Mouse (Mus musculus) CH12.LX (cell line): Measurements from ENCODE around the gene AC129217.1. TPM values are rescaled to one million over a fixed set of nuclear protein-coding genes. Genes with fewer than 3 reads are reported as not detected.

Experiments
- DNase-seq: peaks from one replicate; pipeline ENCODE4 v3.0.0-alpha.2; 2013; ENCODE audit errors: extremely low read depth
- H3K27ac ChIP-seq: 2 replicates; pipeline ENCODE4 v1.5.1; 2012; ENCODE audit warnings: low read depth, mild to moderate bottlenecking, control low read depth, moderate library complexity; ENCODE audit not compliant: insufficient read depth
- H3K27me3 ChIP-seq: replicated peaks from 2 replicates; pipeline ENCODE3; 2012; ENCODE audit warnings: inconsistent platforms
- H3K36me3 ChIP-seq, 2 experiments: replicated peaks in 1 of 2; 2 replicates each; pipeline versions ENCODE3 to v1.6.1; 2012; ENCODE audit warnings: inconsistent platforms in 1 of 2, low read length in 1 of 2, mild to moderate bottlenecking in 1 of 2, mixed read lengths in 1 of 2, moderate library complexity in 1 of 2; ENCODE audit not compliant: control insufficient read depth in 1 of 2, insufficient read depth in 1 of 2
- H3K4me1 ChIP-seq, 2 experiments: 2 replicates each; pipeline ENCODE4 v1.6.1; 2012; ENCODE audit warnings: inconsistent platforms in 1 of 2, moderate library complexity in 1 of 2; ENCODE audit not compliant: insufficient read depth in 2 of 2, control insufficient read depth in 1 of 2
- H3K4me2 ChIP-seq: 2 replicates; pipeline ENCODE4 v1.6.1; 2012; ENCODE audit warnings: low read depth, mild to moderate bottlenecking, control low read depth; ENCODE audit not compliant: poor library complexity, insufficient read depth, severe bottlenecking
- H3K4me3 ChIP-seq, 3 experiments: fragments of 150-350 bp in 1 of 3; sonication (generic) in 1 of 3; replicated peaks in 1 of 3; 2 replicates each; pipeline versions ENCODE3 to v1.5.1; 2011 to 2012; ENCODE audit warnings: low read depth in 2 of 3, low read length in 2 of 3, mild to moderate bottlenecking in 2 of 3, moderate library complexity in 2 of 3, control low read depth in 1 of 3, improper control_type of control experiment in 1 of 3, inconsistent platforms in 1 of 3, mixed read lengths in 1 of 3; ENCODE audit not compliant: poor library complexity in 1 of 3
- H3K79me2 ChIP-seq: replicated peaks from 2 replicates; pipeline ENCODE4 v1.6.1; 2012; ENCODE audit warnings: mild to moderate bottlenecking, moderate library complexity; ENCODE audit not compliant: control insufficient read depth, poor library complexity, insufficient read depth, severe bottlenecking; ENCODE audit errors: extremely low read depth
- H3K9ac ChIP-seq: 2 replicates; pipeline ENCODE4 v1.6.1; 2012; ENCODE audit warnings: low read depth, mild to moderate bottlenecking, control low read depth, moderate library complexity; ENCODE audit not compliant: insufficient read depth
- H3K9me3 ChIP-seq: replicated peaks from 2 replicates; pipeline ENCODE3; 2012; ENCODE audit warnings: low read length, inconsistent platforms, mixed read lengths
- CHD1 ChIP-seq: IDR thresholded peaks from 2 replicates; pipeline ENCODE4 v1.6.1; 2012; ENCODE audit warnings: low read depth, low read length, improper control_type of control experiment, inconsistent platforms
- CHD2 ChIP-seq: IDR thresholded peaks from 2 replicates; pipeline ENCODE4 v1.6.1; 2011; ENCODE audit warnings: low read length, improper control_type of control experiment
- ELF1 ChIP-seq: IDR thresholded peaks from 2 replicates; pipeline ENCODE4 v1.6.1; 2014; ENCODE audit warnings: low read depth, mild to moderate bottlenecking, inconsistent platforms, low read length, improper control_type of control experiment
- EP300 ChIP-seq: IDR thresholded peaks from 2 replicates; pipeline ENCODE4 v1.6.1; 2011; ENCODE audit warnings: low read length, improper control_type of control experiment
- HCFC1 ChIP-seq: IDR thresholded peaks from 2 replicates; pipeline ENCODE4 v1.6.1; 2012; ENCODE audit warnings: low read depth, mild to moderate bottlenecking, inconsistent platforms, low read length, improper control_type of control experiment
- IRF4 ChIP-seq: IDR thresholded peaks from 2 replicates; pipeline ENCODE4 v1.6.1; 2014; ENCODE audit warnings: low read depth, mild to moderate bottlenecking, inconsistent platforms, low read length, improper control_type of control experiment
- JUN ChIP-seq: IDR thresholded peaks from 2 replicates; pipeline ENCODE4 v1.6.1; 2011; ENCODE audit warnings: low read depth, mild to moderate bottlenecking, low read length, improper control_type of control experiment, moderate library complexity; ENCODE audit not compliant: insufficient read depth
- JUND ChIP-seq: conservative IDR thresholded peaks from 2 replicates; pipeline ENCODE4 v1.6.1; 2011; ENCODE audit warnings: low read depth, low read length, improper control_type of control experiment
- KAT2A ChIP-seq: IDR thresholded peaks from 2 replicates; pipeline ENCODE4 v1.6.1; 2012; ENCODE audit warnings: low read length, improper control_type of control experiment, inconsistent platforms; ENCODE audit not compliant: insufficient replicate concordance
- MXI1 ChIP-seq: IDR thresholded peaks from 2 replicates; pipeline ENCODE4 v1.6.1; 2011; ENCODE audit warnings: mild to moderate bottlenecking, low read depth, low read length, improper control_type of control experiment
- NELFE ChIP-seq: IDR thresholded peaks from 2 replicates; pipeline ENCODE4 v1.6.1; 2011; ENCODE audit warnings: low read depth, low read length, improper control_type of control experiment
- PAX5 ChIP-seq: IDR thresholded peaks from 2 replicates; pipeline ENCODE4 v1.6.1; 2012; ENCODE audit warnings: low read length, inconsistent platforms, mixed read lengths
- POLR2AphosphoS2 ChIP-seq: IDR thresholded peaks from 2 replicates; pipeline ENCODE4 v1.6.1; 2011; ENCODE audit warnings: low read depth, low read length, improper control_type of control experiment
- RCOR1 ChIP-seq: conservative IDR thresholded peaks from 2 replicates; pipeline ENCODE4 v1.6.1; 2012; ENCODE audit warnings: low read depth, mild to moderate bottlenecking, inconsistent platforms, low read length, improper control_type of control experiment
- TBP ChIP-seq: conservative IDR thresholded peaks from 2 replicates; pipeline ENCODE4 v1.6.1; 2011; ENCODE audit warnings: low read depth, low read length, improper control_type of control experiment
- UBTF ChIP-seq: IDR thresholded peaks from 2 replicates; pipeline ENCODE4 v1.6.1; 2012; ENCODE audit warnings: low read depth, mild to moderate bottlenecking, inconsistent platforms, low read length, improper control_type of control experiment, moderate library complexity
- USF1 ChIP-seq: IDR thresholded peaks from 2 replicates; pipeline ENCODE4 v1.6.1; 2014; ENCODE audit warnings: low read depth, mild to moderate bottlenecking, inconsistent platforms, low read length, improper control_type of control experiment
- dilution Hi-C: fragments of 300-500 bp; cut with MboI; formaldehyde crosslinking; loops from 2 replicates; pipeline ENCODE4 v1.14.3; 2020; ENCODE audit warnings: low sequenced_read_pairs; ENCODE audit not compliant: extremely low pct_unique_long_range_greater_than_20kb, extremely low pct_ligation_motif_present
- in situ Hi-C: fragments of 300-500 bp; cut with MboI; formaldehyde crosslinking; loops from 3 replicates; pipeline ENCODE4 v1.14.3; 2019; ENCODE audit warnings: low sequenced_read_pairs, low pct_ligation_motif_present, low pct_unique_long_range_greater_than_20kb, mixed read lengths
- polyA plus RNA-seq: library from polyadenylated mRNA; unstranded; fragments of >175 nt; gene quantifications from 2 replicates; pipeline ENCODE4 v1.2.1, GENCODE M21; 2012; ENCODE audit warnings: low read depth; ENCODE audit not compliant: insufficient read length
- total RNA-seq, 2 experiments: library from RNA; depleted of rRNA; stranded (reverse); fragments of 300-350 nt in 1 of 2; fragments of >200 nt in 1 of 2; gene quantifications; 2 replicates each; pipeline ENCODE4 v1.2.3; 2012 to 2014

AC129217.1 gene
- total and polyA plus RNA-seq, 3 experiments, result 0.25 to 77.4 (median 5.1) TPM

- Histone ChIP-seq H3K9ac (peak overlapping the region; percentile 89), H3K79me2 (peaks cover 70% of the 10 kb centered on the region), H3K4me3 (peak overlapping the region; percentile 96 to 98 (median 96)), H3K27me3 (no peaks in the 10 kb centered on the region), H3K9me3 (no peaks in the 10 kb centered on the region), H3K4me1 (peaks cover 3 to 22% of the 10 kb centered on the region in 2 experiments), H3K36me3 (peaks cover 34 to 47% of the 10 kb centered on the region in 2 experiments), H3K27ac (no peak overlapping the region), H3K4me2 (peak overlapping the region; percentile 82; the same call in 1 of the 2 replicates)
- TF ChIP-seq NELFE (no peak), MXI1 (peak; percentile 39)
- dilution Hi-C loops, result no loop called here
- no peak for DNase-seq
- in situ Hi-C loops, result no loop called here
These were observed 8.4 kb upstream of the AC129217.1 start for GRCm38 (mm10) chr19:8821146-8821545.

GRCm38 (mm10) chr19:8822696-8823095 lies 6.9 kb upstream of the AC129217.1 start:
- TF ChIP-seq ELF1 (no peak), JUND (no peak), POLR2AphosphoS2 (no peak), CHD2 (no peak), RCOR1 (no peak), IRF4 (no peak), UBTF (no peak), JUN (no peak), CHD1 (no peak), KAT2A (no peak), USF1 (no peak), PAX5 (no peak), HCFC1 (no peak), TBP (no peak), EP300 (no peak)
- TF ChIP-seq, all 38 proteins: peak for 0
- peak overlapping the region; percentile 72 for H3K4me2 ChIP-seq
- peaks cover 0 to 10% of the 10 kb centered on the region in 2 experiments; a peak in 2 of 4 replicates for H3K4me1 ChIP-seq
- no peak overlapping the region for H3K27ac ChIP-seq
- in situ Hi-C loops (no loop called here), dilution Hi-C loops (no loop called here)
- H3K9me3 ChIP-seq, result no peaks in the 10 kb centered on the region
- H3K79me2 ChIP-seq, result peaks cover 61% of the 10 kb centered on the region
- H3K27me3 ChIP-seq, result no peaks in the 10 kb centered on the region
- peak overlapping the region; percentile 89; the same call in 1 of the 2 replicates for H3K9ac ChIP-seq
- no peak for DNase-seq
- H3K36me3 ChIP-seq, result peaks cover 42 to 53% of the 10 kb centered on the region in 2 experiments
- H3K4me3 ChIP-seq, result peak overlapping the region in 2 of 3 experiments; percentile 23 to 46
